Mouse (Mus musculus): ENCODE results near the gene Awat1. TPM values are rescaled to one million over a fixed set of nuclear protein-coding genes. Genes with fewer than 3 reads are reported as not detected.

The Awat1 gene
- total RNA-seq (2023) = not detected

DNA sequence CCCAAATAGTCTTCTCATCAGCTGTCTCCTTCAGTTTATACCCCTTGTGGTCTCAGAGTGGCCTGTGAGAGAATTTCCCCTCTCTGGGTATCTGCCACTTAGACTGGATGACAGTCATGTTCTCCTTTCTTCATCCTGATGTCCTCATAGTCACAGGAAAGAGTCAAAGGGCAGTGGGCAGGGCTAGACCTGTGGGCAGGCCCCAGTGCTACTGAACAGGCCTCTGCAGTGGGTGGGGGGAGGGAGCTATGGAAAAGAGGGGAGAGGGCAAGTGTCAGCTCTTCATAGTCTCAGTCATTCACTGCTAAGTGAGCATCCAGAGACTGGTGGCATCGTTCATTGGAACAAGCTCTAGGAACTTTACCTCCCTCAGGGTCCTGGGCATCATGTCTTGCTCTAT, at the start of gene Awat1:
TSS of gene Awat1 (plus strand) at position 301 of the 400 bp plus-strand sequence.

GRCm38 (mm10) chrX:100524471-100524870, 47.6 kb upstream of the Awat1 start, which contains the start of gene Dgat2l6:
Gene Dgat2l6 (plus strand): TSS chrX:100524838.

GRCm38 (mm10) chrX:100594791-100595190, 22.7 kb downstream of the Awat1 start, which contains the start of gene P2ry4:
Gene P2ry4 (minus strand): TSS chrX:100594869.

DNA sequence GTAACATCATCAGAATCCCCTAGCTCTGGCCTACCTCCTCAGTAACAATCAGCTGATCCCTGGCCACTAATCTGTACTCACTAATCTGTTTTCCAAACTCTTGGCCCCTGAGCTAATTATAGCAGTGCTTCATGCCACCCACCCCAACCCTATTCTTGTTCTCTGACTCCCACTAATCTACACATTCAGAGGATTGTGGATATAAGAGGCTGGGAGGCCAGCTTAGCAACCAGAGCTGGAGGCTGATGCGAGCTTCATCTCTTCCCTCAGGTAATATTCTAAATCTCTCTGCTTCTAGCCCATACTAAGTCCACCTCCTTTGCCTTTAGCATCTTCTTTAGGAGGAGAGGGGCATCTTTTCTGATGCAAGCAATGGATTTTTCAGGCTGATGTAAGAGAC, 33.3 kb downstream of the Awat1 start, which contains the start of gene Arr3:
TSS of gene Arr3 (plus strand) at position 184 of the 400 bp plus-strand sequence.

GRCm38 (mm10) chrX:100625546-100625801, 53.4 kb downstream of the Awat1 start, which contains the start of gene Kif4:
Gene Kif4 (plus strand): TSS chrX:100625737.

DNA sequence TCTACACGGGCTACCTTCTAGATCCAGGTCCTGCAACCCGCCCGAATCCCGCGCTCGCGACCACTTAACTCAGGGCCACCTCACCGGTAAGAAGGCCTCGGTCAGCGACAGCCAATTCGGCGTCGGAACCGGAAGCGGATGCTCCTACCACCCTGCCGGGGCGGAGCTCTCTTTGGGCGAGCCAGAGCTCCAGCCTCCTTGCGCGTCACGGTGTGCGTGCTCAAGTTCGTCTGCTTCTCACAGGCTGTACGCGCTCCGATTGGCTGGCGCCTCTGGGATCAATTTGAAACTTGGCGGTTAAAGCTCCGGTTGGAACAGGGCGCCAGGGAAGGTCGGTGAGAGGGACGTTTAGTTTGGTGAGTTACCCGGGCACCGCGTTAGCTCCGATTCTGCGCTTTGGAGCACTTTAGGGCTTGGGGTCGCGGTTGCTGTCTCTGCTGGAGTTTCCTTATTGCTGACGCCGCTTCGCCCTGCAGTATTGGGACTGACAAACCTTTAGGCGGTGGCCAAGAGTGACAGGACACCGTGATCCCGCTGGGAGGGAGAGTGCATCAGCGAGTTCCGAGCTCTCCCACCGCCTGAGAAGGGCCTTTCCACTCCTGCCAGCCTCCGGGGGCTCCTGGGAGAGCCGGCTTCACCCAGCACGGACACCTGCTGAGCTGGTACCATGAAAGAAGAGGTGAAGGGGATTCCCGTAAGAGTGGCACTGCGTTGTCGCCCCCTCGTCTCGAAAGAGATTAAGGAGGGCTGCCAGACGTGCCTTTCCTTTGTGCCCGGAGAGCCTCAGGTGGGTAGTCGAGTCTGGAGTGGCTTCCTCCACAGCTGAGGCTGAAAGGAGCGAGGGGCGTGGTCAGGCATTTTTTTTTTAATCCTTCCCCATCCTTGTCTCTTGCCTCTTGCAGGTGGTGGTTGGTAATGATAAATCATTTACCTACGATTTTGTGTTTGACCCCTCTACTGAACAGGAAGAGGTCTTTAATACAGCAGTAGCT, 54.0 kb downstream of the Awat1 start, which contains the start of gene Pdzd11:
TSS of gene Pdzd11 (minus strand) at position 767 of the 992 bp plus-strand sequence.

Other genes starting within 250 kb of the Awat1 start
- gene Otud6a, start 143.2 kb upstream of the Awat1 start, total RNA-seq (2023) = not detected
- gene Awat2, start 129.5 kb upstream of the Awat1 start, total RNA-seq (2023) = 0.38 TPM
- 62.7 TPM for gene Igbp1, start 78.0 kb upstream of the Awat1 start, total RNA-seq (2023)
- gene Dgat2l6, start 47.4 kb upstream of the Awat1 start, total RNA-seq (2023) = not detected
- gene P2ry4, start 22.6 kb downstream of the Awat1 start, total RNA-seq (2023) = not detected
- not detected for gene Arr3, start 33.2 kb downstream of the Awat1 start, total RNA-seq (2023)
- 0.56 TPM for gene Kif4, start 53.5 kb downstream of the Awat1 start, total RNA-seq (2023)
- gene Pdzd11, start 54.3 kb downstream of the Awat1 start, total RNA-seq (2023) = 15.2 TPM
- not detected for gene Gdpd2, start 157.6 kb downstream of the Awat1 start, total RNA-seq (2023)
- 7.8 TPM for gene Dlg3, start 195.5 kb downstream of the Awat1 start, total RNA-seq (2023)

Data from CD4-positive naive resting alpha-beta T cell, adult 76 days (primary cell).